Comparison of ENCODE assay signal across 8 mouse cellular contexts in genomic region chr13:4059363-4059762, GRCm38 (mm10). TPM values are rescaled to one million over a fixed set of nuclear protein-coding genes. Genes with fewer than 3 reads are reported as not detected.
DNase-seq lines count a peak whose midpoint lies in the region; ATAC-seq and TF ChIP-seq lines count a peak whose summit lies in the region.
"Had no signal": no experiment of that assay in that cellular context is flagged by ENCODE, and none has a peak within 500 bp of the region (broad histone marks: within the 10 kb centered on the region; RNA-seq: fewer than 3 reads in every experiment).

No protein-coding gene starts in this region.

- H3K36me3 ChIP-seq in liver, adult 2 months (ENCODE audit: control insufficient read depth, insufficient read depth, low read length), result peaks cover 41% of the 10 kb centered on the region
- H3K36me3 ChIP-seq in liver, embryonic 11.5 days (ENCODE audit: control insufficient read depth, insufficient read depth, low read length), result no peaks in the 10 kb centered on the region
- peaks cover 4% of the 10 kb centered on the region; the same call in 1 of the 2 replicates for H3K36me3 ChIP-seq in small intestine, adult 2 months (ENCODE audit: control insufficient read depth, insufficient read depth, low read length)
- H3K36me3 ChIP-seq: neural tube, embryonic 13.5 days had no signal

- no peak for TF ChIP-seq CTCF in liver, adult 2 months (IDR thresholded peaks at IDR 0.05; ENCODE audit: low read depth, low read length)
- no peak for TF ChIP-seq CTCF in small intestine, adult 2 months (IDR thresholded peaks at IDR 0.05; ENCODE audit: extremely low read depth, insufficient read length, insufficient replicate concordance, low read depth, low read length)

- H3K79me2 ChIP-seq in liver, adult 2 months (ENCODE audit: control insufficient read depth, insufficient read depth, low read length), result peaks cover 15% of the 10 kb centered on the region; the same call in 1 of the 2 replicates

- H3K27ac ChIP-seq in liver, adult 2 months (replicated peaks; ENCODE audit: insufficient read depth, low read depth, low read length), result peak overlapping the region; percentile 90
- H3K27ac ChIP-seq in liver, embryonic 11.5 days (ENCODE audit: low read depth, low read length), result no peak overlapping the region
- H3K27ac ChIP-seq in small intestine, adult 2 months (ENCODE audit: insufficient read depth, low read depth, low read length), result peak overlapping the region; percentile 88
- H3K27ac ChIP-seq: neural tube, embryonic 13.5 days had no signal

- DNase-seq in liver, adult 2 months (ENCODE audit: extremely low read depth, low read depth, low spot score), result peak; percentile 97
- DNase-seq in liver, embryonic 11.5 days (ENCODE audit: low spot score), result no peak
- peak; percentile 70 for DNase-seq in fat pad, adult 2 months (ENCODE audit: extremely low read depth, low read depth, low spot score)
- peak; percentile 23 to 25 for DNase-seq in heart, postnatal 10 days
- no peak for DNase-seq in left cerebral cortex, postnatal 10 days (ENCODE audit: extremely low spot score in 1 of 2, low spot score in 2 of 2)
- no peak for DNase-seq in cerebellum, adult 11 months

- H3K4me1 ChIP-seq in liver, adult 2 months (ENCODE audit: control insufficient read depth, insufficient read depth, low read length), result peaks cover 23% of the 10 kb centered on the region
- H3K4me1 ChIP-seq in liver, embryonic 11.5 days (replicated peaks; ENCODE audit: control insufficient read depth, insufficient read depth, low read length), result no peaks in the 10 kb centered on the region
- H3K4me1 ChIP-seq in small intestine, adult 2 months (ENCODE audit: control insufficient read depth, insufficient read depth, insufficient read length, low read length), result peaks cover 3% of the 10 kb centered on the region; the same call in 1 of the 2 replicates

- no peaks in the 10 kb centered on the region for H3K9me3 ChIP-seq in liver, embryonic 11.5 days (ENCODE audit: control insufficient read depth, low read length)
- H3K9me3 ChIP-seq: neural tube, embryonic 13.5 days had no signal

- WGBS in liver, adult 2 months, result 6% methylated on average over 5 of the region's 5 CpGs
- 54% methylated on average over 5 of the region's 5 CpGs for WGBS in liver, embryonic 11.5 days
- WGBS in small intestine, adult 2 months, result 9% methylated on average over 5 of the region's 5 CpGs

- H3K27me3 ChIP-seq in liver, adult 2 months (ENCODE audit: control insufficient read depth, insufficient read depth, low read length), result no peaks in the 10 kb centered on the region
- H3K27me3 ChIP-seq in liver, embryonic 11.5 days (replicated peaks; ENCODE audit: control insufficient read depth, insufficient read depth, low read length), result no peaks in the 10 kb centered on the region
- H3K27me3 ChIP-seq in small intestine, adult 2 months (ENCODE audit: control insufficient read depth, insufficient read depth, low read length), result no peaks in the 10 kb centered on the region
- H3K27me3 ChIP-seq: neural tube, embryonic 13.5 days had no signal

- intact Hi-C loops in heart, postnatal 10 days (cut with DNase I), result no loop called here
- intact Hi-C loops in left cerebral cortex, postnatal 10 days (cut with DNase I), result no loop called here

- ATAC-seq in liver, embryonic 11.5 days (replicated peaks; ENCODE audit: low FRiP score), result no peak

- H3K9ac ChIP-seq in liver, adult 2 months (ENCODE audit: low read depth, low read length), result peak overlapping the region; percentile 85
- H3K9ac ChIP-seq in liver, embryonic 11.5 days (ENCODE audit: low read depth, low read length), result no peak overlapping the region
- H3K9ac ChIP-seq: neural tube, embryonic 13.5 days had no signal

- peak overlapping the region; percentile 66 for H3K4me3 ChIP-seq in liver, adult 2 months (ENCODE audit: insufficient read depth, low read depth, low read length)
- H3K4me3 ChIP-seq in liver, embryonic 11.5 days (ENCODE audit: low read depth, low read length), result no peak overlapping the region
- no peak overlapping the region; the same call in 1 of the 2 replicates for H3K4me3 ChIP-seq in small intestine, adult 2 months (ENCODE audit: low read depth, low read length)
- H3K4me3 ChIP-seq: neural tube, embryonic 13.5 days had no signal

- TF ChIP-seq POLR2A in liver, adult 2 months (IDR thresholded peaks at IDR 0.05; ENCODE audit: extremely low read depth, insufficient read depth, low read length), result no peak
- TF ChIP-seq POLR2A in small intestine, adult 2 months (IDR thresholded peaks at IDR 0.05; ENCODE audit: low read depth, low read length), result no peak

- H3K4me2 ChIP-seq in liver, embryonic 11.5 days, result no peak overlapping the region
- H3K4me2 ChIP-seq: neural tube, embryonic 13.5 days had no signal

RNA-seq across cellular contexts. Expression of gene Akr1c14, which starts 10.6 kb away (rescaled TPM):
- 559 and 727 TPM in 2 replicates for total RNA-seq in liver, adult 2 months (2014; rRNA removed)
- 72.5 and 77.5 TPM in 2 replicates for polyA plus RNA-seq in liver, adult 2 months (2012; rRNA removed)
- 0.51 and 0.58 TPM in 2 replicates for polyA plus RNA-seq in liver, embryonic 11.5 days (2014; fragmentation: Nextera tagmentation; extraction: Ambion mirVana)
- 10 to 100 TPM; 13.0 to 13.5 TPM for total RNA-seq in heart, postnatal 10 days (2021)
- polyA plus RNA-seq in small intestine, adult 2 months (2012; rRNA removed), result 0.44 and 1.1 TPM in 2 replicates
- 1 to 10 TPM; 1.1 to 1.7 TPM for total RNA-seq in left cerebral cortex, postnatal 10 days (2021)

Comparison
In these comparisons a context has a peak if more than half of its experiments do, and no peak if none do; other contexts are left out.
1. DNase-seq: peak in liver, adult 2 months (single experiment), fat pad, adult 2 months (single experiment) and heart, postnatal 10 days (2 of 2); none in liver, embryonic 11.5 days (single experiment), left cerebral cortex, postnatal 10 days (0 of 2) and cerebellum, adult 11 months (single experiment).
2. RNA of gene Akr1c14, which starts 10.6 kb away (total RNA-seq): 559 to 727 TPM in liver, adult 2 months; 13.0 to 13.5 TPM in heart, postnatal 10 days and 1.1 to 1.7 TPM in left cerebral cortex, postnatal 10 days; every median in the first group is over 10 times any median in the second.